Mouse (Mus musculus) CH12.LX (cell line): Measurements from ENCODE around the gene Phf3. TPM values are rescaled to one million over a fixed set of nuclear protein-coding genes. Genes with fewer than 3 reads are reported as not detected.

ENCODE experiments used
- DNase-seq: peaks from one replicate; pipeline ENCODE4 v3.0.0-alpha.2; 2013; ENCODE audit errors: extremely low read depth
- H3K27ac ChIP-seq: 2 replicates; pipeline ENCODE4 v1.5.1; 2012; ENCODE audit warnings: low read depth, mild to moderate bottlenecking, control low read depth, moderate library complexity; ENCODE audit not compliant: insufficient read depth
- H3K27me3 ChIP-seq: replicated peaks from 2 replicates; pipeline ENCODE3; 2012; ENCODE audit warnings: inconsistent platforms
- H3K36me3 ChIP-seq, 2 experiments: replicated peaks in 1 of 2; 2 replicates each; pipeline versions ENCODE3 to v1.6.1; 2012; ENCODE audit warnings: inconsistent platforms in 1 of 2, low read length in 1 of 2, mild to moderate bottlenecking in 1 of 2, mixed read lengths in 1 of 2, moderate library complexity in 1 of 2; ENCODE audit not compliant: control insufficient read depth in 1 of 2, insufficient read depth in 1 of 2
- H3K4me1 ChIP-seq, 2 experiments: 2 replicates each; pipeline ENCODE4 v1.6.1; 2012; ENCODE audit warnings: inconsistent platforms in 1 of 2, moderate library complexity in 1 of 2; ENCODE audit not compliant: insufficient read depth in 2 of 2, control insufficient read depth in 1 of 2
- H3K4me2 ChIP-seq: 2 replicates; pipeline ENCODE4 v1.6.1; 2012; ENCODE audit warnings: low read depth, mild to moderate bottlenecking, control low read depth; ENCODE audit not compliant: poor library complexity, insufficient read depth, severe bottlenecking
- H3K4me3 ChIP-seq, 3 experiments: fragments of 150-350 bp in 1 of 3; sonication (generic) in 1 of 3; replicated peaks in 1 of 3; 2 replicates each; pipeline versions ENCODE3 to v1.5.1; 2011 to 2012; ENCODE audit warnings: low read depth in 2 of 3, low read length in 2 of 3, mild to moderate bottlenecking in 2 of 3, moderate library complexity in 2 of 3, control low read depth in 1 of 3, improper control_type of control experiment in 1 of 3, inconsistent platforms in 1 of 3, mixed read lengths in 1 of 3; ENCODE audit not compliant: poor library complexity in 1 of 3
- H3K79me2 ChIP-seq: replicated peaks from 2 replicates; pipeline ENCODE4 v1.6.1; 2012; ENCODE audit warnings: mild to moderate bottlenecking, moderate library complexity; ENCODE audit not compliant: control insufficient read depth, poor library complexity, insufficient read depth, severe bottlenecking; ENCODE audit errors: extremely low read depth
- H3K9ac ChIP-seq: 2 replicates; pipeline ENCODE4 v1.6.1; 2012; ENCODE audit warnings: low read depth, mild to moderate bottlenecking, control low read depth, moderate library complexity; ENCODE audit not compliant: insufficient read depth
- H3K9me3 ChIP-seq: replicated peaks from 2 replicates; pipeline ENCODE3; 2012; ENCODE audit warnings: low read length, inconsistent platforms, mixed read lengths
- BHLHE40 ChIP-seq: IDR thresholded peaks from 2 replicates; pipeline ENCODE4 v1.6.1; 2011; ENCODE audit warnings: mild to moderate bottlenecking, low read depth, low read length, improper control_type of control experiment
- CHD1 ChIP-seq: IDR thresholded peaks from 2 replicates; pipeline ENCODE4 v1.6.1; 2012; ENCODE audit warnings: low read depth, low read length, improper control_type of control experiment, inconsistent platforms
- CHD2 ChIP-seq: IDR thresholded peaks from 2 replicates; pipeline ENCODE4 v1.6.1; 2011; ENCODE audit warnings: low read length, improper control_type of control experiment
- CTCF ChIP-seq, 2 experiments: IDR thresholded peaks in 1 of 2; conservative IDR thresholded peaks in 1 of 2; 2 replicates each; pipeline ENCODE4 v1.5.1; 2011 to 2012; ENCODE audit warnings: low read depth in 2 of 2, low read length in 2 of 2, improper control_type of control experiment in 1 of 2, inconsistent platforms in 1 of 2, mild to moderate bottlenecking in 1 of 2, moderate library complexity in 1 of 2
- E2F4 ChIP-seq: IDR thresholded peaks from 2 replicates; pipeline ENCODE4 v1.6.1; 2011; ENCODE audit warnings: low read depth, low read length, improper control_type of control experiment; ENCODE audit not compliant: insufficient replicate concordance
- IRF4 ChIP-seq: IDR thresholded peaks from 2 replicates; pipeline ENCODE4 v1.6.1; 2014; ENCODE audit warnings: low read depth, mild to moderate bottlenecking, inconsistent platforms, low read length, improper control_type of control experiment
- MAFK ChIP-seq: IDR thresholded peaks from 2 replicates; pipeline ENCODE4 v1.6.1; 2011; ENCODE audit warnings: low read length, improper control_type of control experiment; ENCODE audit not compliant: insufficient replicate concordance
- MAX ChIP-seq: IDR thresholded peaks from 2 replicates; pipeline ENCODE4 v1.6.1; 2011; ENCODE audit warnings: low read length, improper control_type of control experiment
- MAZ ChIP-seq: IDR thresholded peaks from 2 replicates; pipeline ENCODE4 v1.6.1; 2012; ENCODE audit warnings: low read depth, mild to moderate bottlenecking, inconsistent platforms, low read length, improper control_type of control experiment, moderate library complexity
- MEF2A ChIP-seq: IDR thresholded peaks from 2 replicates; pipeline ENCODE4 v1.6.1; 2014; ENCODE audit warnings: low read depth, mild to moderate bottlenecking, inconsistent platforms, low read length, improper control_type of control experiment, borderline replicate concordance
- NRF1 ChIP-seq: IDR thresholded peaks from 2 replicates; pipeline ENCODE4 v1.6.1; 2014; ENCODE audit warnings: low read depth, mild to moderate bottlenecking, inconsistent platforms, low read length, improper control_type of control experiment, moderate library complexity
- PAX5 ChIP-seq: IDR thresholded peaks from 2 replicates; pipeline ENCODE4 v1.6.1; 2012; ENCODE audit warnings: low read length, inconsistent platforms, mixed read lengths
- POLR2A ChIP-seq: IDR thresholded peaks from 2 replicates; pipeline ENCODE4 v1.6.1; 2011; ENCODE audit warnings: low read depth, mild to moderate bottlenecking, improper control_type of control experiment, low read length
- RAD21 ChIP-seq: IDR thresholded peaks from 2 replicates; pipeline ENCODE4 v1.6.1; 2011; ENCODE audit warnings: low read depth, mild to moderate bottlenecking, low read length, improper control_type of control experiment, moderate library complexity
- SMC3 ChIP-seq: IDR thresholded peaks from 2 replicates; pipeline ENCODE4 v1.6.1; 2011; ENCODE audit warnings: low read depth, low read length, improper control_type of control experiment
- TBP ChIP-seq: conservative IDR thresholded peaks from 2 replicates; pipeline ENCODE4 v1.6.1; 2011; ENCODE audit warnings: low read depth, low read length, improper control_type of control experiment
- UBTF ChIP-seq: IDR thresholded peaks from 2 replicates; pipeline ENCODE4 v1.6.1; 2012; ENCODE audit warnings: low read depth, mild to moderate bottlenecking, inconsistent platforms, low read length, improper control_type of control experiment, moderate library complexity
- ZC3H11A ChIP-seq: IDR thresholded peaks from 2 replicates; pipeline ENCODE4 v1.6.1; 2012; ENCODE audit warnings: low read depth, mild to moderate bottlenecking, inconsistent platforms, low read length, improper control_type of control experiment
- ZKSCAN1 ChIP-seq: IDR thresholded peaks from 2 replicates; pipeline ENCODE4 v1.6.1; 2012; ENCODE audit warnings: low read depth, inconsistent platforms, low read length, improper control_type of control experiment, borderline replicate concordance
- ZMIZ1 ChIP-seq: IDR thresholded peaks from 2 replicates; pipeline ENCODE4 v1.6.1; 2012; ENCODE audit warnings: low read depth, mild to moderate bottlenecking, inconsistent platforms, low read length, improper control_type of control experiment
- ZNF384 ChIP-seq: IDR thresholded peaks from 2 replicates; pipeline ENCODE4 v1.6.1; 2012; ENCODE audit warnings: low read depth, low read length, improper control_type of control experiment, inconsistent platforms
- dilution Hi-C: fragments of 300-500 bp; cut with MboI; formaldehyde crosslinking; loops from 2 replicates; pipeline ENCODE4 v1.14.3; 2020; ENCODE audit warnings: low sequenced_read_pairs; ENCODE audit not compliant: extremely low pct_unique_long_range_greater_than_20kb, extremely low pct_ligation_motif_present
- in situ Hi-C: fragments of 300-500 bp; cut with MboI; formaldehyde crosslinking; loops from 3 replicates; pipeline ENCODE4 v1.14.3; 2019; ENCODE audit warnings: low sequenced_read_pairs, low pct_ligation_motif_present, low pct_unique_long_range_greater_than_20kb, mixed read lengths
- polyA plus RNA-seq: library from polyadenylated mRNA; unstranded; fragments of >175 nt; gene quantifications from 2 replicates; pipeline ENCODE4 v1.2.1, GENCODE M21; 2012; ENCODE audit warnings: low read depth; ENCODE audit not compliant: insufficient read length
- total RNA-seq, 2 experiments: library from RNA; depleted of rRNA; stranded (reverse); fragments of 300-350 nt in 1 of 2; fragments of >200 nt in 1 of 2; gene quantifications; 2 replicates each; pipeline ENCODE4 v1.2.3; 2012 to 2014

Phf3 gene
- total and polyA plus RNA-seq, 3 experiments: 38.8 to 54.1 (median 40.6) TPM

DNA sequence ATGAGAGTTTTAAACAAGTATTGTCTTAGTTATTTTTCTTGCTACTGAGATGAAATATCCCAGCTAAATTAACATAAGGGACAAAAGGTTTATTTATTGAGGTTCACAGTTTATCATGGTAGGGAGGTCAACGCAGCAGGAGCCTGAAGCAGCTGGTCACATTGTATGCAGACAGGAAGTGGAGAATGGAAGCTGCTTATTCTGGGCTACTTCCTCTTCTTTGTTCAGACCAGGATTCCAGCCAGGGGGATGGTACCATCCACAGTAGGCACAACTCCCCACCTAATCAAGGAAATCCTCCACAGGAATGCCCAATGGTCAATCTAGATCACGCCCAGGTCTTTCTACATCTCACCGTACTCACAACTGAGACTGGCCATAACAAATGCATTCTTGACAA, 94.2 kb downstream of the Phf3 start:
- dilution Hi-C loops: no loop called here
- Histone ChIP-seq H3K79me2 (no peaks in the 10 kb centered on the region), H3K36me3 (no peaks in the 10 kb centered on the region)
- no peak for TF ChIP-seq PAX5
- TF ChIP-seq UBTF: no peak
- TF ChIP-seq ZNF384: no peak
- no peak for TF ChIP-seq BHLHE40
- no peak for TF ChIP-seq MAX
- no peak for TF ChIP-seq CTCF (conservative IDR thresholded peaks at IDR 0.05 in 1 of 2, IDR thresholded peaks at IDR 0.05 in 1 of 2; ENCODE audit: low read depth in 2 of 2, low read length in 2 of 2)
- no peak for TF ChIP-seq MEF2A
- TF ChIP-seq, all 38 proteins: peak for 0
- Histone ChIP-seq H3K27me3 (peaks cover 2% of the 10 kb centered on the region), H3K4me1 (peaks cover 5 to 15% of the 10 kb centered on the region in 2 experiments), H3K27ac (no peak overlapping the region), H3K9me3 (no peaks in the 10 kb centered on the region), H3K9ac (no peak overlapping the region), H3K4me2 (no peak overlapping the region), H3K4me3 (no peak overlapping the region)
- no peak for DNase-seq
- in situ Hi-C loops: loop anchor here (25.0 kb wide), 1 partner anchor 383 kb away; no protein-coding TSS in a partner anchor

- in situ Hi-C loops (loop anchor here (25.0 kb wide), 1 partner anchor 384 kb away; no protein-coding TSS in a partner anchor), dilution Hi-C loops (no loop called here)
- Histone ChIP-seq H3K4me1 (peaks cover 5 to 15% of the 10 kb centered on the region in 2 experiments), H3K4me3 (no peak overlapping the region), H3K36me3 (no peaks in the 10 kb centered on the region), H3K9me3 (no peaks in the 10 kb centered on the region), H3K27me3 (peaks cover 2% of the 10 kb centered on the region), H3K79me2 (no peaks in the 10 kb centered on the region), H3K9ac (no peak overlapping the region), H3K27ac (no peak overlapping the region), H3K4me2 (peak overlapping the region; percentile 16; the same call in 1 of the 2 replicates)
- TF ChIP-seq CHD1 (0 out of 2 replicates have a peak, but pooled peaks have one; percentile 40), RAD21 (peak; percentile 90), ZC3H11A (peak; percentile 69), CTCF (conservative IDR thresholded peaks at IDR 0.05 in 1 of 2, IDR thresholded peaks at IDR 0.05 in 1 of 2; ENCODE audit: low read depth in 2 of 2, low read length in 2 of 2) (peak; percentile 60 to 87), ZMIZ1 (no peak), SMC3 (peak; percentile 85), MAX (no peak)
- peak; percentile 44 for DNase-seq
These were observed 95.2 kb downstream of the Phf3 start for GRCm38 (mm10) chr1:30778374-30779005.

- H3K27ac ChIP-seq: no peak overlapping the region
- H3K79me2 ChIP-seq: no peaks in the 10 kb centered on the region
- H3K4me1 ChIP-seq: peaks cover 5 to 15% of the 10 kb centered on the region in 2 experiments
- H3K27me3 ChIP-seq: peaks cover 2% of the 10 kb centered on the region
- no peaks in the 10 kb centered on the region for H3K36me3 ChIP-seq
- no peak overlapping the region for H3K9ac ChIP-seq
- in situ Hi-C loops: loop anchor here (25.0 kb wide), 1 partner anchor 386 kb away; no protein-coding TSS in a partner anchor
- dilution Hi-C loops: no loop called here
- no peak overlapping the region for H3K4me3 ChIP-seq
- DNase-seq: no peak
- TF ChIP-seq IRF4: no peak
- no peak for TF ChIP-seq MAZ
- no peak for TF ChIP-seq ZKSCAN1
- TF ChIP-seq E2F4: no peak
- no peak for TF ChIP-seq BHLHE40
- no peak for TF ChIP-seq CHD2
- TF ChIP-seq NRF1: no peak
- TF ChIP-seq CHD1: no peak
- no peak for TF ChIP-seq PAX5
- TF ChIP-seq POLR2A: no peak
- no peak for TF ChIP-seq MEF2A
- no peak for TF ChIP-seq MAFK
- no peak for TF ChIP-seq TBP
- TF ChIP-seq ZMIZ1: no peak
- no peak overlapping the region for H3K4me2 ChIP-seq
- no peaks in the 10 kb centered on the region for H3K9me3 ChIP-seq
These were observed 97.5 kb downstream of the Phf3 start for GRCm38 (mm10) chr1:30776196-30776595.
